In genomic region chr8:125600033-125600686, GRCm38 (mm10) we compare ENCODE assay signal across 24 mouse cellular contexts. TPM values are rescaled to one million over a fixed set of nuclear protein-coding genes. Genes with fewer than 3 reads are reported as not detected.
DNase-seq lines count a peak whose midpoint lies in the region; ATAC-seq and TF ChIP-seq lines count a peak whose summit lies in the region.
"Had no signal": no experiment of that assay in that cellular context is flagged by ENCODE, and none has a peak within 500 bp of the region (broad histone marks: within the 10 kb centered on the region; RNA-seq: fewer than 3 reads in every experiment).

No protein-coding gene starts in this region.

- H3K9ac ChIP-seq in heart, embryonic 16.5 days (ENCODE audit: low read length) = no peak overlapping the region
- no peak overlapping the region for H3K9ac ChIP-seq in heart, adult 2 months (ENCODE audit: low read depth, low read length)
- H3K9ac ChIP-seq in stomach, postnatal 0 days (ENCODE audit: low read length) = no peak overlapping the region
- H3K9ac ChIP-seq: forebrain, postnatal 0 days; heart, embryonic 13.5 days; liver, embryonic 13.5 days had no signal

- no peak for DNase-seq in heart, adult 2 months
- DNase-seq in retina, adult 2 months (ENCODE audit: low read depth, low spot score) = peak; percentile 92
- DNase-seq in gastrocnemius, adult 2 months = no peak
- DNase-seq in stomach, postnatal 0 days (ENCODE audit: low spot score) = no peak
- DNase-seq in heart, postnatal 25 days (ENCODE audit: low spot score) = no peak
- DNase-seq: adrenal gland, postnatal 25 days; cerebellum, adult 2 months; forebrain, postnatal 0 days; kidney, adult 18-20 months; liver, embryonic 13.5 days; right cerebral cortex, postnatal 14 days; spleen, adult 18-20 months; thymus, adult 18-20 months; thymus, postnatal 4 days had no signal

- no peak for TF ChIP-seq POLR2A in heart, adult 2 months (IDR thresholded peaks at IDR 0.05; ENCODE audit: insufficient read depth, low read depth, low read length)
- no peak for TF ChIP-seq POLR2A in bone marrow macrophage, adult 2 months (IDR thresholded peaks at IDR 0.05; ENCODE audit: borderline replicate concordance, low read depth, low read length)

- no peaks in the 10 kb centered on the region for H3K36me3 ChIP-seq in heart, embryonic 16.5 days (ENCODE audit: control insufficient read depth, insufficient read depth)
- H3K36me3 ChIP-seq in heart, adult 2 months (ENCODE audit: control insufficient read depth, insufficient read depth, low read length) = no peaks in the 10 kb centered on the region
- H3K36me3 ChIP-seq in stomach, postnatal 0 days (ENCODE audit: control insufficient read depth, insufficient read depth, low read length) = no peaks in the 10 kb centered on the region
- H3K36me3 ChIP-seq: forebrain, embryonic 10.5 days; heart, embryonic 13.5 days; hindbrain, embryonic 10.5 days; liver, embryonic 13.5 days had no signal

- peaks cover 3% of the 10 kb centered on the region; the same call in 1 of the 2 replicates for H3K4me1 ChIP-seq in heart, embryonic 16.5 days (ENCODE audit: control insufficient read depth, insufficient read depth, low read length)
- H3K4me1 ChIP-seq in heart, adult 2 months (ENCODE audit: control insufficient read depth, insufficient read depth, low read length) = peaks cover 4% of the 10 kb centered on the region
- H3K4me1 ChIP-seq in bone marrow macrophage, adult 2 months (ENCODE audit: control insufficient read depth, insufficient read depth, low read length) = peaks cover 59% of the 10 kb centered on the region
- no peaks in the 10 kb centered on the region for H3K4me1 ChIP-seq in stomach, postnatal 0 days (replicated peaks; ENCODE audit: control insufficient read depth, insufficient read depth)
- H3K4me1 ChIP-seq: megakaryocyte, embryonic 14.5 days had no signal

- intact Hi-C loops in heart, adult 2 months (cut with DNase I) = no loop called here
- intact Hi-C loops in gastrocnemius, adult 2 months (cut with DNase I) = no loop called here
- intact Hi-C loops in heart, postnatal 25 days (cut with DNase I) = no loop called here

- H3K79me2 ChIP-seq in heart, adult 2 months (replicated peaks; ENCODE audit: control insufficient read depth, insufficient read depth, low read length) = no peaks in the 10 kb centered on the region

- no peak for ATAC-seq in heart, embryonic 16.5 days (replicated peaks; ENCODE audit: extremely low read depth, insufficient read depth, low FRiP score)
- ATAC-seq in granulocyte monocyte progenitor cell, adult 5-6 weeks (replicated peaks; ENCODE audit: poor library complexity, severe bottlenecking) = peak; percentile 81
- ATAC-seq in stomach, postnatal 0 days (ENCODE audit: low FRiP score, low TSS enrichment) = no peak
- ATAC-seq: forebrain, postnatal 0 days had no signal

- H3K4me3 ChIP-seq in heart, embryonic 16.5 days (ENCODE audit: low read length) = no peak overlapping the region
- no peak overlapping the region for H3K4me3 ChIP-seq in heart, adult 2 months
- peak overlapping the region; percentile 23; the same call in 1 of the 2 replicates for H3K4me3 ChIP-seq in bone marrow macrophage, adult 2 months (ENCODE audit: insufficient read depth, low read length)
- no peak overlapping the region for H3K4me3 ChIP-seq in gastrocnemius, adult 2 months
- H3K4me3 ChIP-seq in stomach, postnatal 0 days (ENCODE audit: low read depth, low read length) = no peak overlapping the region
- H3K4me3 ChIP-seq: forebrain, embryonic 10.5 days; heart, embryonic 13.5 days; hindbrain, embryonic 10.5 days; liver, embryonic 13.5 days; megakaryocyte, embryonic 14.5 days had no signal

- no peak overlapping the region for H3K4me2 ChIP-seq in heart, embryonic 16.5 days (ENCODE audit: low read depth, low read length)
- H3K4me2 ChIP-seq in stomach, postnatal 0 days (replicated peaks; ENCODE audit: low read depth) = no peak overlapping the region
- H3K4me2 ChIP-seq: heart, embryonic 13.5 days; liver, embryonic 13.5 days had no signal

- peak overlapping the region; percentile 24; the same call in 1 of the 2 replicates for H3K27ac ChIP-seq in heart, embryonic 16.5 days (ENCODE audit: low read length)
- H3K27ac ChIP-seq in heart, adult 2 months = no peak overlapping the region
- peak overlapping the region; percentile 91 for H3K27ac ChIP-seq in bone marrow macrophage, adult 2 months (ENCODE audit: insufficient read depth, low read depth, low read length)
- no peak overlapping the region for H3K27ac ChIP-seq in gastrocnemius, adult 2 months
- no peak overlapping the region for H3K27ac ChIP-seq in stomach, postnatal 0 days (replicated peaks)
- H3K27ac ChIP-seq: forebrain, embryonic 10.5 days; heart, embryonic 13.5 days; hindbrain, embryonic 10.5 days; kidney, postnatal 0 days; liver, embryonic 13.5 days had no signal

- H3K27me3 ChIP-seq in heart, embryonic 16.5 days (ENCODE audit: control insufficient read depth, insufficient read depth, low read length) = no peaks in the 10 kb centered on the region
- no peaks in the 10 kb centered on the region for H3K27me3 ChIP-seq in heart, adult 2 months (ENCODE audit: control insufficient read depth, insufficient read depth, low read length)
- no peaks in the 10 kb centered on the region for H3K27me3 ChIP-seq in stomach, postnatal 0 days (ENCODE audit: control insufficient read depth, insufficient read depth, low read length)
- H3K27me3 ChIP-seq: CH12.LX; heart, embryonic 13.5 days; liver, embryonic 13.5 days; megakaryocyte, embryonic 14.5 days had no signal

- no peak for TF ChIP-seq CTCF in heart, adult 2 months (IDR thresholded peaks at IDR 0.05)
- no peak for TF ChIP-seq CTCF in bone marrow macrophage, adult 2 months (IDR thresholded peaks at IDR 0.05; ENCODE audit: low read depth, low read length)
- TF ChIP-seq CTCF in gastrocnemius, adult 2 months (IDR thresholded peaks at IDR 0.05) = no peak
- no peak for TF ChIP-seq CTCF in stomach, postnatal 0 days (IDR thresholded peaks at IDR 0.05; ENCODE audit: low read depth)

- no peaks in the 10 kb centered on the region for H3K9me3 ChIP-seq in heart, embryonic 16.5 days (replicated peaks; ENCODE audit: control insufficient read depth, low read length)
- H3K9me3 ChIP-seq in stomach, postnatal 0 days (ENCODE audit: control insufficient read depth, low read length) = no peaks in the 10 kb centered on the region
- H3K9me3 ChIP-seq: forebrain, embryonic 10.5 days; heart, embryonic 13.5 days; hindbrain, embryonic 10.5 days; liver, embryonic 13.5 days had no signal

- WGBS in heart, embryonic 16.5 days = 69% methylated on average over 12 of the region's 12 CpGs
- WGBS in heart, adult 2 months = 74% methylated on average over 12 of the region's 12 CpGs
- 68% methylated on average over 12 of the region's 12 CpGs for WGBS in stomach, postnatal 0 days

- no peak for TF ChIP-seq EP300 in heart, adult 2 months (IDR thresholded peaks at IDR 0.05; ENCODE audit: insufficient read depth, low read depth, low read length)
- no peak for TF ChIP-seq EP300 in stomach, postnatal 0 days (optimal IDR thresholded peaks at IDR 0.05)

RNA-seq across cellular contexts. Expression of gene Sipa1l2, which starts 30.6 kb away (rescaled TPM):
- polyA plus RNA-seq in heart, embryonic 16.5 days (2015; fragmentation: Nextera tagmentation; extraction: Ambion mirVana) = 19.9 and 24.4 TPM in 2 replicates
- total RNA-seq in heart, adult 2 months (2021) = 10 to 100 TPM; 42.9 to 45.4 TPM
- 27.0 and 40.5 TPM in 2 replicates for polyA plus RNA-seq in heart, adult 2 months (2012; rRNA removed)
- 7.1 and 9.1 TPM in 2 replicates for polyA plus RNA-seq in bone marrow macrophage, adult 2 months (2012; ENCODE audit: insufficient read depth, insufficient read length, missing spikeins)
- total RNA-seq in granulocyte monocyte progenitor cell, adult 5-6 weeks (2014; fragmentation: Nextera tagmentation) = 1.0 and 1.4 TPM in 2 replicates
- 1.9 and 2.4 TPM in 2 replicates for total RNA-seq in granulocyte monocyte progenitor cell, adult 5-6 weeks (2017)
- 10 to 100 TPM in 1 of 2 experiments, 1 to 10 TPM in 1; 4.5 to 10.8 TPM for total RNA-seq in gastrocnemius, adult 2 months (2021)
- polyA plus RNA-seq in stomach, postnatal 0 days (2015; fragmentation: Nextera tagmentation; extraction: Ambion mirVana) = 3.1 and 3.6 TPM in 2 replicates
- total RNA-seq in heart, postnatal 25 days (2021) = 10 to 100 TPM; 43.7 to 44.8 TPM
- total RNA-seq: MEL had no signal

Comparison
In these comparisons a context has a peak if more than half of its experiments do, and no peak if none do; other contexts are left out.
1. H3K27ac ChIP-seq: peak in heart, embryonic 16.5 days (single experiment) and bone marrow macrophage, adult 2 months (single experiment); none in heart, adult 2 months (single experiment), gastrocnemius, adult 2 months (single experiment) and stomach, postnatal 0 days (single experiment).